Mouse (Mus musculus) thymus, postnatal 36 days (tissue): ENCODE results near the gene Hoxa7.

Experiments used
- DNase-seq, 2 experiments: peaks; one replicate each; pipeline ENCODE4 v3.0.0; 2022; ENCODE audit warnings: mixed read lengths in 2 of 2

Hoxa7 gene

DNA sequence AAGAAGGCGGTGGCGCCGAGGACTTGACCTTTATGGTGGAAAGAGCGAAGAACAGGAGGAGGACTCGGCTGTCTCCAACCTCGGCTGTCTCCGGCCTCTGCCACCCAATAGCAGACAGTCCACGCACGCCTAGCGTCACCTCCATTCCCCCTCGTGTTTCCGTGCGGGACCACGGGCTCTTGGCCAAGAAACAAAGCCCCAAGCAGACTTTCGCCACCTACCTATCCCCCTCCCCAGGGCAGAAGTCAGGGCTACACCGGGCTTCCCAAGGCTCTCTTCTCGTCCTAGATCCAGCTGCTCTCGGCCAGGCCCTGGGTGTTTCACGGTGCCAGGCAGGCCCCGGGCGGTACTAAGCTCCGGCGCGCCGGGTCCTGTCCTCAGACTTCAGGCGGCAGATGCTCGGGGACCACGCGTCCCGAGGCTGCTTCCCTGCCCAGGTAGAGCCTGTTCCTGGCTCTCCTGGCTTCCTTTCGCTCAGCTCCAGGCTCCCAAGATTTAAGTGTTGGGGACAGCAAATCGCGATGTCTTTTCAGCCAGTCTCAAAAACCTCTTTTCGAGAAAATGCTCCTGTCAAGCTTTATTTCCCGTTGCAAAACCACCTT, 31.2 kb upstream of the Hoxa7 start:
- no peak for DNase-seq

DNA sequence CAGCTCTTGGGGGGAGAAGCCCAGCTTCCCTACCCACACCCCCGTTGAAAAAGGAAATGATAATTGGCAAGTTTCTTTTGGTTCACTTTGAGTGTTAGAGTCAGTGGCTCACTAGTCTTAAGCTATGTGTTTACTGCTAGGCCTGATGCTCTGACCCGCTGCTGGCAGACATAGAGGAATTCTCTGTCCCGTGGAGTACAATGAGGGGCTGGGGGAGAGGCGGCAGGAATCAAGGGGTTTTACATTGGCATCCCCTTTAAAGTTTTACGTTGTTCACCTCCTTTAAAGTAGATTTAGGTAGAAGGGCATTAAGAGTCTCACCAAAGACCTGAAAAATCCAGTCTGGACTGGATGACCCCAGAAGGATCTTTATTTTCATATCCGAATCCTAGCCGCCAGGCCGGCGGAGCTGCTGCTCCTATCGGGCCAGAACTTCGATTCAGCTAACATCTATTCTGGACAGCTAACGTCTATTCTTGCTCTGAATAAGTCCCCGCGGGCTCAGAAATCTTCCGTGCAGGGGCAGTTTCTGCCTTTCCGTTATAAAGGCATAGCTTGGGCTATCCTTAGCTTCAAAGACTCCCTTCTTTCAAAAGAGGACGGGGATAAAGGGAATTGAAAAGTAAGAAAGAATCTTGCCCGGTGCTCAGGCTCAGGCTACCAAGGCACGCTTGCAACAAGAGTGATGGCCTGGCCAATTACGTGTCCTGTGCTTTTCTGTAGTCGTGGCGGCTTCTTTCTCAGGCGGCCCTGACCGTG, 30.5 kb upstream of the Hoxa7 start:
- no peak for DNase-seq

DNA sequence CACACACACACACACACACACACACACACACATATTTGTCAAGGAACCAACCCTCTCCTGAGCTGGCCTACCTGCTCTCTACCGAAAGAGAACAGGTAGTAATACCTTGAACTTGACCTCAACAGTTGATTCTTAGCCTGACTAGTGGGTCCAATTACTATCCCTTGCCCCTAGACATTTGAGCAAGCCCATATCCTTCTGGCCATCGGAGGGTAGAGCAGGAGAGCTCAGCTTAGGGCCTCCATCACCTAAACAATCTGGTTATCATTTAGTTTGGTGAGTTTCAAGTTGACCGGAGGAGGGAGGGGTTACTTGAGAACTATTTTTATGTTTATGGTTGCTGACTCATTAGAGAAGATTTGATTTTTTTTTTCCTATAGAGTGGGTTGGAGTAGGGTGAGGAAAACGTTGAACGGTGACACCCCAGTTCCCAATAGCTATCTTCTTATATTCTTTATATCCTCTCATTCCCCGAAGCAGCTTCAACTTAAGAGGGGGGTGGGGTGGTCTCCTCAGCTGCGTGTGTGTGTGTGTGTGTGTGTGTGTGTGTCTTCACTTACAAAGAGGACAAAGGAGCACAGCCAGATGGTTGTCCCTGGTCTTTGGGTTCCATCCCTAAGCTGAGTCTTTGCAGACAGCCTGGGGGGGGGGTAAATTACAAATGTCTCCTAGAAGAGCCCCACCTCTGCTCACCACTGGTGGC, 29.7 kb upstream of the Hoxa7 start:
- no peak for DNase-seq

DNA sequence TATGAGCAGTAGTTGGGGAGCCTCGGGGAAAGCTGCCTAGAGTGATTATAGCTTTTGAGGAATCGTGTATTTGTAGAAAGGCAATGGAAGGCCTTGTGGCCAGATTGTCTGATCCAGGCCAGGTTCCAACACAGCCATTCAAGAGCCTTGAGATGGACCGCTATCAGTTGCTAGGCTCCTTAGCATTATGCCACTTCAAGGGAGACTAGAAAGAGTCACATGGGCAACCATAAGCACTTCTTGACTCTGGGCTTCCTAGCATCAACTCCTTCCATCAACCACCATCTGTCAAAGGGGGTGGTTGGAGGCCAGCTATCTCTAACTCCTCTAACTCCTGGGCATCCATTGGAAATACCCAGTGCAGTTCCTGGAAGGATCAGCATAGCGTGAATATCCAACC, 28.2 kb upstream of the Hoxa7 start:
- no peak for DNase-seq

DNA sequence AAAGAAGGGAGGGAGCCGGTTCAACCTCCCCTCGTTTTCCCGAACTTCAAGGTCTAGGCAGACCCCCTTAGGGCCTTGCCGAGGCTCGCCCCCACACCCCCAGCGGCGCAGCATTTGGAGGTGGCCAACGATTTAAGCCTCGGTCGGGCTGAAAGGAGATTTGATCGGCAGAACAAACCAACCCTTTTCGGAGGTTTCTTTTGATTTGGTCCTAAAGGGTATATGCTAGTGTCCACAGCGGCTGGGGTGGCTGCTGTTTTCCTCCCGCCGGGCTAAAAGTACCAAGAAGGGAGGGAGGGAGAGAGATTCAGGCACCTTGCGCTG, 27.7 kb upstream of the Hoxa7 start:
- DNase-seq, result no peak

DNA sequence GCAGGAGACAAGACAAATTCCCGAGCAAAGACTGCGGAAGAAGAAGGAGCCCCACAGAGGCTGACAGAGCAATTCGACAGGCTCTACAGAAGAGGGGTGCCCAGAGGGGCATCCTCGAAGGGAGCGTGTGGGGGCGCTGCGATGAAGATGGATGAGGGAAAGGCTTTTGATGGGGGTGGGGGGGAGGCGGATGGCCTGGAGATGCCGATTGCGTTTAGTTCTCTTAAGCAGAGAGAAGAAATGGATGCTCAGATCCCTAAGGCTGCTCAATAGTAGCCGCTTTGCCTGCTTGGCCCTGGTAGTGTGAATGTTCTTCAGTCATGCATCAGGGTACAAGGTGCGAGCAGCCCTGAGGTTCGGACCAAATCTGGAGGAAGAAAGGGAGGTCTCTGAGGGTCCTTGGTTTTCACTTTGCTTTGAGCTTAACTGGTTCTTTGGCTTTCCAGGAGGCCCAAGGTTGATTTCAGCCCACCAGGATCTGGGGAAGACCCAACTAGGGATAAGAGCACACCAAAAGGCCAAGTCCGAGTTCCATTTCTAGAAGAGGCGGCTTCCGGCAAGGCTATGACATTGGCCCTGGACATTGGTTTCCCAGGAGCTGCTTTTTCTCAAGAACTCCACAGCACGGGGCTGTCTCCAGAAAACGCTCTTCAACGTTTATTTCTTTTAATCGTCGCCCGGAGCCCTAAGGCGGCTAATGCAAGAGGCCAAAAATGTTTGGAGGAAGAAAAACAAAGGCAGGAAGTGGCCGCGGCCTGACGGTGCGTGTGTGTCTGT, 27.2 kb upstream of the Hoxa7 start:
- DNase-seq, result no peak

DNA sequence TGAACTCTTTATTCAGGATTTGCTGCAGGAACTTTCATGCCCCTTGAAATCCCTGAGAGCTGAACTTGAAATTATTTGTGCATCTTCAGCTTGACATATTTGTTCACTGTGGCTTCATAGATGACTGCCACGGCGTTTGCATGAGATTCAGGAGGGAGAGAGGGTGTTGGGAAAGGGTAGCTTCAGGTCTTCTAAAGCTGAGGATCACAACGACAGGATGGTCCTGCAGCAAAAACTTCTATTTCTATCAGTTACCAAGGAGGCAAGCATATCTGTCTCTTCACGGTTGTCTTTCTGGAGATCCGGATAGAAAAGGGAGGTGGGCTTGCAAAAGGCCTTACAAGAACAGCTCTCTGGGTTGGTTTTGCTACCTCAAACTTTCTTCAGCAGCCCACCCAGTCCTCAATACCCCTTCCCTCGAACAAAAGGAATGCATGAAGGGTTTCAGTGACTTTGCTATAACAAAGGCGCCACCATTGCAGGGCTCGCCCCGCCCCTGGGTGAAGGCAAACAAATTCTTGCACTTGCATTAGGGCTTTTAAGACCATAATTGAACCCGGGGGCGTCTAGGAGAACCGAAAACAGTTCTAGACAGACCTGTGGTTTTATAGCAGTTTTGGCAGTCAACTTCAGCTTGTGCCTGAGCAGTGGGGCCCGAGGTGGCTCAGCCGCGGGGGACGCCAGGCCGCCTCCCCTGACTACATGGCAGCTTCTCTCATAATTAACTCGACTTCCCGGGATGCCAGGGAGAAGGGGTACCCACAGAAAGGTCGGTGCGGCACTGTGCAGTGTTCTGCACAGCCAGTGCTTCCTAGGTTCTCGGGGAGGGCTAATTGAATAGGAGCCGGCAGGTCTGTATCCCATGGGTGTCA, 26.3 kb upstream of the Hoxa7 start:
- no peak for DNase-seq

DNA sequence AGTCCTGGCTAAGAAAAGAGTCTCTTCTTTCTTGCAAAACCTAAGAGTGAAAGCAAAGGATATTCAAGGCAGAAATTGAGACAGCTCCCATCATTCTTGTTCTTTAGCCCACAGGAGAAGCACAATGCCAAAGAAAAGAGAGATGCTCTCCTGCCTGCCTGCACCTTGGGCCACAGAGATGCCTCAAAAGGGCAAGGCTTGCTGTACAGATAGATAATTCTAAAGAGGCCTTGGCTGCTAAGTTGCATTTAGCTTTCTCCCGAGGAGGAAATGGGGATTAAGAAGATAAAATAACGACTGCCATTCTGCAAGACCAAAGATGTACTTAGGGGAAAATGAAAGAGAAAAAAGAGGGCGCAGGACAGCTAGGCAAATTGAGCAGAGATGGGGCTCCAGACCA, 25.3 kb upstream of the Hoxa7 start:
- no peak for DNase-seq

DNA sequence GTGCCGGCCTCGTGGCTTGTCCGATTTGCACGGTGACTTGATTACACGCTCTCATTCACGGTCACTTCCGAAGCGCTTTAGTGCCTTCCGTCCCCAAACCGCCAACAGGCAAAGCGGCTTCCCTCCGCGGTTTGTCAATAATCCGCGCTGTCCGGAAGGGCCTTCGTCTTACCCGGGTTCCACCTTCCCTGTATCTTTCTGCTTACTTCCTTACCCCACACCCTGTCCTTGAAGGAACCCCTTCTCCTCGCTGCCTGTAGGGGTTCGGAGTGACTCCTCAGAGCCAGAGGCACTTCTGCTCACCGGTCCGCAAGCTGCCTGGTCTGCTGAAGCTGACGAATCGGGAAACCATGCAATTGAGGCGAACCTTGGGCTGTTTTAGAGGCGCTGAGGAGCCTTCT, 24.7 kb upstream of the Hoxa7 start:
- DNase-seq, result no peak

DNA sequence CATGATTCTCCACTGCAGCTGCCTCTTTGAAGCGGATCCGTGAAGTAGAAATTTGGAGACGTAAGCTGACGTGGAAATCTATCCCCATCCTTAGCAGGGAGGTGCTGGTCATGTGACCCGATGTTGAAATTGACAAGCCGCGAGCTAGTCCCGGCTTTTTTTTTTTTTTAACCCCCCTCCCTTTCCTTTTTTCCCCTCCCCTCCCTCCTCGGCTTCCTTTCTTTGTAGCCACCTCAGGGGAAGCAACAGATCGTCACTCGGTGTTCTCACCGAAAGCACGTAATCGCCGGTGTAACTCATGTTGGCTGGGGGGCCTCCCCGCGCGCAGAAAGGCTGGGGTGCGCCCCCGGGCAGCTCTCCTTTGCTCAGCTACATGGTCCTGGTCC, 24.1 kb upstream of the Hoxa7 start, which contains the start of gene Hoxa11:
Hoxa11 (minus strand) TSS at position 54 of the 386 bp plus-strand sequence.
- no peak for DNase-seq

DNA sequence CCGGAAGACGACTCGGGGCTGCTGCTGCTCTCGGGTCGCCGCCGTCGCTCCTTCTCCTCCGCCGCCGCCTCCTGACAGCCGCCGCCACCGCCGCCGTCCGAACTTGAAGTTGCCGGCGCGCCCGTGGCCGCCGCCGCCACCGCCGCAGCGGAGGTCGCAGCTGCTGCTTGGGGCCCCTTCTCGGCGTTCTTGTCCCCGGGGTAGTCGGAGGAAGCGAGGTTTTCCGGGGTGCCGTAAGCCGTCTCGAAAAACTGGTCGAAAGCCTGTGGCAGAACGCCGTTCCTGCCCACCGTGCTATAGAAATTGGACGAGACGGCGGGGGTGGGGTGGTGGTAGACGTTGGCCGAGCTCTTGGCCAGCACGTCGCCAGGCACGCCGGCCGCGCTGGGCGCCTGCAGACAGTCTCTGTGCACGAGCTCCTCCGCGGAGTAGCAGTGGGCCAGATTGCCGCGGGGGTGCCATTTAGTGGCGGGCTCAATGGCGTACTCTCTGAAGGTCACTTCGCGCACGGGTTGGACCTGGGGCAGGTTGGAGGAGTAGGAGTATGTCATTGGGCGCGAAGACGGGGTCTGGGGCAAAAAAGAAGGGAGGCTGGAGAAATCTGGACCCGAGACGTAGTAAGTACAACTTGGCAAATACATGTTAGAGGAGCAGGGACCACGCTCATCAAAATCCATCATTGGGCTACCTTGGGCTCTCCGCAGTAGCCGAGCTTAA, 23.5 kb upstream of the Hoxa7 start:
- no peak for DNase-seq

DNA sequence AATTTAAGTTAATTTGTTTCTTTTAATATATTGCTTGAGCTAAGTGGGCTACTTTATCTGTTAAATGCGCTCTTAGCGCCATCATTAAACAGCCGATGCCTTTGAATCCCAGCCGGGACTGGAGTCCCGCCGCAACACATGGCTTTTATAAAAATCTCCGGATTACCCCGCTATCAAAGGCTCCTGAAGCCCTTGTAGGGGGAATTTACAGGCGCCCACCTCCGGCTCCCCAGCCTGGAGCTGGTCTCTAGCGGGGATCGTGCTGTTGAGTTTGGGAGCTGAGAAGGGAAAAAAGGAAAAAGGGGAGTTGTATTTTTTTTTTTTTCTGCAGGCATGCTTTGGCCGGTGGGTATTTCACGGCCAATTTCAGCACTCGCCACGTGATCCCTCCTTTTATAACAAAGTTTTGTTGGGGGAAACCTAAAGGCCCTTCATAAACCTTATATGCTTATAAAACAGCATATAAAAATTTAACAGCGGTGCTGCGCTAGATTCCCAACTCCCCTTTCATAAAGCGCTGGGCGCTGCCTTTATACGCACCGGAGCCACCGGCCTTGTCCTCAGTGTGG, 22.9 kb upstream of the Hoxa7 start:
- DNase-seq, result no peak

DNA sequence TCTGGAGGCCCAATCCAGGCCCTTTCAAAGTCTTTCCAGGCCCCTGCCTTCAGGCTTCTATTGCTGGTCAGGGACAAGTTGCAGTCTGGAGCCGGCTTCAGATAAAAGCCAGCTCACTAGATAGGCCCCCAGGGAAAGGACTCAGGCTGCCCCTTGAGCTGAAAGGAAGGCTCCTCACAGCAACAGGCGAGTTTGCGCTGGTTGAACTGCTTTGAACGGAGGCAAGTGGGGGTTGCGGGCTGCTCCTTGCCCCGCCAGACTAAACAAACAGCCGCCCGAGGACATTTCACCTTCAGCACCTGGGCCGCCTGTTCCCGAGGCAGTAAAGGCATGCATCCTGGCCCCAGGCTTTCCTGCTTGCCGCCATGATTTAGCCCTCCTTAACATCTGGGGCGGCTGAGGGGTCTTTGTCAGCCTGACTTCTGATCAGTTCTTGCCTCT, 22.0 kb upstream of the Hoxa7 start:
- DNase-seq, result no peak

DNA sequence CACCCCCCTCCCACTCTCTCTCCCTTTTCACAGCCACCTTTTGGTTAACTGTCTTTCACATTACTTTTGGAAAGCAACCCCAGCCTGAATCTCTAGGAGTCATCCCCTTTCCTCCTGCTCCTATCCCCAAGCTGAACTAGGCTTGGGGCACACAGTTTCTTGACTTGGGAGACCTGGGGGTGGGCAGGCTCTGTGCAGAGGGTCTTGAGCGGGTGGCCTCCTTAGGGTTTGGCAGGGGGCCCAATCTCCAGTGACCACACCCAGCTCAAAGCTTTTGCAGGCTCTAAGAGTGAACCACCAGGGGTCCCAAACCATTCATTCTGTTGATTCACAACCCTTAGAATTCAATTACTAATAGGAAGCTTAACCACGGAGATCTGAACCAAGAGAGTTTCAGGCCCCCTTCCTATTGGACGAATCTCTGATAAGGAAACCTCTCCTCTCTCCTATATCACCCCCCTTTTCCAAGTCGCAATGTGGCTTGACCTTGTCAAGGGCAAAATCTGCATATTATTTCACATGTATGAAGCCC, 21.2 kb upstream of the Hoxa7 start:
- no peak for DNase-seq

DNA sequence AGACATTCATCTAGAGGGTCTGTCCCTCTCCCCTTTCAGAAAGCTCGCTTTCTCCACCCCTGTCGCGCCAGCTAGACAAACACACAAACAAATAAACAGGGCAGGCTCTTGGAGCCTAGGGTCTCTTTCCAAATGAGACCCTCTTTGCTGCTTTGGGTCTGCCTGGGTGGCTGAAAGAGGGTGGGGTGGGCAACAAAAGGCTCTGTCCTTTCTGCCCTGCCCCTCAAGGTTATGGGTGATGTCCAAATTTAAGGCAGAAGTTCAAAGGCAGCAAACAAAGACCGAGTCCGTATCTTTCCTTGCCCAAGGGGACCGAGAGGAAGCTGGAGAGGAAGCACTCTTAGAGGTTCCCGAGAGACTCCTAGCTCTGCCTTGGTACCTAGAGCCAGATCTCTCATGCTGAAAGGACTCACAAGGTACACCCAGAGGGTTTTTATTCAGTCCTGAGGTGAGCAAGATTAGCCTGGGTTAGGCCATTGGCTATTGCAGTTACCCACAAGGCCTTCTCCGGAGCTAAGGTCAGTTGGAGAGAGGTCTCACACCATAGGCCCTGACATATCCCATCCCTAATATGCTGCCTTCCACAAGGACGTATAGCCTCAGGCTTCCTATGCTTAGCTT, 19.5 kb upstream of the Hoxa7 start:
- no peak for DNase-seq

DNA sequence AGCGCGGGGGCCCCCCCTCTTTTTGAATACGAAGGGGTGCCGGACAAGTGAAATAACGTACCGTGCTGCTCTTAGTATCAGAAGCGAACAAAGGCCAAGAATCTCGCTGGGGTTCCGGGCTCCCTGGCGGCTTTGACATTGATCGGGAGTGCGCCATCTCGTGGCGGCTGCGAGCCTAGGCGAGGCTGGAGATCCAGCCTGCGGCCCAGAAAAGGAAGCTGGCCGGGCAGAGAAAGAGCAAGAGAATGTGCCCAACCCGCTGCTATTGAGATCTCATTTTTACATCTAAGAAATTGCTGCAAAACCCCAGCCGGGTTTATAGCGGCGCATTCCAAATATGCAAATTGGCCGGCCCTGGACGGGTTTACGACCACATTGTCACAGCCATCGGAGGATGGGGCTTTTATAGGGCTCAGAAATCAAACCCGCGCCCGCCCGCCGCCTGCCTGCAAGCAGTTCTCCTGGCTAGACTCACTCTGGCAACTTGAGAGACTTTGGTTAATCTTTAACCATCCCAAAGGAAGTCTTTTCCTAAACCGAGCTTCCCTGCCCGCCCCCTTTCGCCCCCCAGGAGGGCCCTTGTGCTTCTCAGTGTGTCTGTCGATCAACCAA, 18.8 kb upstream of the Hoxa7 start, which contains the start of gene Hoxa10:
Hoxa10 (minus strand) TSS at position 466 of the 612 bp plus-strand sequence.
- peak; percentile 75 to 78 for DNase-seq

DNA sequence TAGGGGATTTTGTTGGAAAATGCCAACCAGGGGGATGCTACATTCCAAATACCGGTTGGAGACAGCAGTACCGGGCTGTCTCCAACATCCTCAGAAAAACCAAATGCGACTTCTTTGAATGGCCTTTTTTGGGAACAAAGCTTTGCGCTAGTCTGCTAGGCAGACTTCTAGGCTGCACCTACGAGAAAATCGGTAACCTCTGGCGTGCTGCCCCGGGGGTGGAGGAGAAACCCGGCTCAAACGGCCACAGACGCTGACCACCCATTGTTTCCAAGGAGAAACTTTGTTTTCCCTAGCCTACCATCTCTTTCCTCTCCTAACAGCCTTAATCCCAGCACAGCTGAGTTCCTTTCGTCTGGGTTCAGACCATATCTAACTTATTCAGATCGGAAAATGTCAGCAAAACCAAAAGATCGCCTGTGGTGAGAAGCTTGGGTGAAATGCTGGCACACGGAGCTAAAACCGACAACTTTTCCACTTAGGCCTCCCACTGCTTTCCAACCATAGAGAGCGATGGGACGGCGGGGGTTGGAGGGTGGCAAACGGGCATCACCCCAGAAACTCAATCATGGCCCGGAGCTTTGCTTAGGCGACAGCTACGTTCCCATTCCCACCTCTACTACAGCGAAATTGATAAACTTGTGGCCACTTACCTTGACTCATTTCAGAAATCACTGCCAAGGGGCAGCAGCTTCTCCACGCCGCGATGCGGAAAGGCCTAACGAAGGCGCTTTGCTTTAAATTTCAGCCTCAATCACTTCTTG, 18.2 kb upstream of the Hoxa7 start:
- DNase-seq, result no peak

DNA sequence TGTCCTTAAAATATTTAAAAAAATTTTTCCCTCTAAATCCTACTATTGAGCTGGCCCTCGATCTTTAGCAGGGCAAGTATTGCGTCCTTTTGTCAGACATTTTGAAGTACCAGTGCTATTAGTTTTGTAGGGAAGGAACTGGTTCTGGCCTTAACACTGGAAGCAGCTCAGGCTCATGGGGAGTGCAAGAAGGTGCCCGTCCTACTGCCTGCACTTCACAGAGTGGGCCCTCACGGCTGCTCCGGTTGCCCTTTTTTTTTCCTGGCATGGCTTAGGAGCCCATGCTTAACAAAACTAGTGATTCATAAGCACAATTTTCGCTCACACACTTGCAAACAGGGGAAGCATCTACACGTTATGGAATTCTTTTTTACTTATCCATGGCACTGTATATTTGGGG, 17.3 kb upstream of the Hoxa7 start:
- no peak for DNase-seq

DNA sequence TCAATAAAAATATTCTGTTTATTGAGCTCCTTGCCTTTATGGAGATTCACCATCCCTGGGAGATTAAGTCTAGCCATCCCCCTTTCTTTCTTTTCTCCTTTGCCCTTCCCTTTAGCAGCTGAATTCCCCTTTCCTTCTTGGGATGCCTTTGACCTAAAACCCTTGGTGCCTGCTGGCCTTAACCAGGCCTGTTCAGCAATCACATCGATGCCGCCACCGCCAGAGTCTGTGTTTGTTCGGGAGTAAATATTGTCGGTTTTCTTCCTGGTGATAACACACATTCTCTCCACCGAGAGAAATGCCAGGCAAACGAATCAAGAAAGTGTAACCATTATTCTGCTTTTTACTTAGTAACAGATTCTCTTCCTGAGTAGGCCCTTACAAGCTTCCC, 16.5 kb upstream of the Hoxa7 start:
- DNase-seq, result no peak
